Mouse (Mus musculus): Measurements from ENCODE around the gene Wnt3.

DNA sequence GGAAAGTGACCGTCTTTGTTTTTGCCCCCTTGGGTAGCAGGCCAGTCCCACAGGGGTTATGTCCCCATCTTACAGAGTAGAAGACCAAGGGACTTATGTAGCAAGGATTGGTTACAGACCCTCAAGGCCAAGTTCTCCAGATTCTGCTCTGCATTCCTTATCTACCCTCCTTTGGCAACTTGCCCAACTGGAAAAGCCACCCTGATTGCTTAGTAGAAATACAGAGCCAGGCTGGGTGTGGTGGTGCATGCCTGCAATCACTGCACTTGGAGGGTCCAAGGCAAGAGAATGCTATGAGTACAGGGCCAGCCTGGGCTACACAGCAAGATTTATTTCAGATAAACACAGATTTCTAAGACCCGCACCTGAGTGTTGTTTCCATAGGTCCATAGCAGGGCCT, 40.0 kb upstream of the Wnt3 start:
- TF ChIP-seq CTCF (IDR thresholded peaks at IDR 0.05): no peak
- TF ChIP-seq EP300 (IDR thresholded peaks at IDR 0.05): no peak

All from lung, postnatal 0 days (tissue).